Mouse (Mus musculus) liver, embryonic 14.5 days (tissue): ENCODE measurements around the gene Ms4a10.

Source experiments
- CTCF ChIP-seq: IDR thresholded peaks from 2 replicates; pipeline ENCODE4 v1.5.1; 2016; ENCODE audit warnings: antibody characterized with exemption, low read depth, control low read depth
- EP300 ChIP-seq: IDR thresholded peaks from 2 replicates; pipeline ENCODE4 v1.6.1; 2016; ENCODE audit warnings: antibody characterized with exemption, low read depth

DNA sequence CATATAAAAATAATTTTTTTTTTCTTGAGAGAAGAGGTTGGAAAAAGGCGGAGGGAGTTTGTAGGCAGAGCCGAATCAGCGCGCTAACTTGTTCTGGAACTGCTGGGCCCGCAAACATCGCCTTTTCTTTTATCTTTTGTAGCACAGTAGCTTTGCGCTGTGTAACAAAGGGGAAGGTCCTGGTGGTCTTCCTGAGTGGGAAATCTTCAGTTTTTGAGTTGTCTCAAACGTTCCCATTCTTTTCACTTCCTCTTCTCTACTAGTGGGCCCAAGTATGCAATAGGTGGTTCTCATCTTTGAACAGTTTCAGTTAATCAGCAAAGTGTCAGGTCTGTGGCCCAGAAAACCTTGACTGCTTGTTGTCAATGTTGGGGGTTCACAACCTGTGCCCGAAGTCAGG, 24.9 kb downstream of the Ms4a10 start:
- TF ChIP-seq CTCF (no peak), EP300 (no peak)
